28 mouse cellular contexts compared by ENCODE assay signal in the genomic region with DNA sequence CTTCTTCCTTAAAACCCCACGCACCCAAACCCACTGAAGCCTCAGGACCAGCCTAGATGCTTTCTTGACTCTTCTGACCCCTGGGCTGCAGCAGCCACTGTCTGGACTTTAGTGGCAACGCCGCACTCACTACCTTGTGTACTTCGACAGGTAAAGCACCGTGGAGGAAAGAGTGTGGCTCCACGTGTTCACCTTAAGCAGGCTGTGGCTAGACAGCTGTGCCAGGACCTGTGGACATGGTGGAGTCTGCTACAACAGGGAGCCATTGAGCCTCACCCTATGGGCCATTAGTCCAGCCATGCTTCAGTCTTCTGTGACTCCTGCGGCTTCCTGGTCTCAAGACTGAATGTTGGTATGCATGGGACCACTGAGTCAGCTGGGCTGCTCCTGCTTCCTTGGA. TPM values are rescaled to one million over a fixed set of nuclear protein-coding genes. Genes with fewer than 3 reads are reported as not detected.
DNase-seq lines count a peak whose midpoint lies in the region; ATAC-seq and TF ChIP-seq lines count a peak whose summit lies in the region.
"Had no signal": no experiment of that assay in that cellular context is flagged by ENCODE, and none has a peak within 500 bp of the region (broad histone marks: within the 10 kb centered on the region; RNA-seq: fewer than 3 reads in every experiment).

No protein-coding gene starts in this region.

- H3K27ac ChIP-seq in stomach, embryonic 15.5 days = no peak overlapping the region
- H3K27ac ChIP-seq in stomach, postnatal 0 days (replicated peaks) = no peak overlapping the region
- H3K27ac ChIP-seq: embryonic facial prominence, embryonic 12.5 days; embryonic facial prominence, embryonic 15.5 days; forebrain, embryonic 12.5 days; forebrain, embryonic 15.5 days; heart, adult 2 months; heart, embryonic 10.5 days; heart, embryonic 13.5 days; hindbrain, embryonic 12.5 days; hindbrain, embryonic 15.5 days had no signal

- DNase-seq in heart, adult 11 months = peak; percentile 85
- DNase-seq in heart, postnatal 4 days = no peak
- no peak for DNase-seq in stomach, postnatal 0 days (ENCODE audit: low spot score)
- peak; percentile 4 for DNase-seq in testis, postnatal 14 days (ENCODE audit: low spot score)
- DNase-seq in right cerebral cortex, adult 2 months (ENCODE audit: low spot score in 2 of 2) = no peak
- DNase-seq: adrenal gland, adult 2 months; adrenal gland, postnatal 14 days; cerebellum, adult 11 months; cerebellum, adult 2 months; cerebellum, adult 9-11 months; cerebellum, postnatal 25 days; gastrocnemius, postnatal 10 days; heart, postnatal 14 days had no signal

- no peak for TF ChIP-seq EP300 in stomach, postnatal 0 days (optimal IDR thresholded peaks at IDR 0.05)

- TF ChIP-seq CTCF in stomach, postnatal 0 days (IDR thresholded peaks at IDR 0.05; ENCODE audit: low read depth) = no peak

- H3K36me3 ChIP-seq in stomach, embryonic 15.5 days = no peaks in the 10 kb centered on the region
- H3K36me3 ChIP-seq in stomach, postnatal 0 days (ENCODE audit: control insufficient read depth, insufficient read depth, low read length) = no peaks in the 10 kb centered on the region
- H3K36me3 ChIP-seq: embryonic facial prominence, embryonic 12.5 days; embryonic facial prominence, embryonic 15.5 days; forebrain, embryonic 12.5 days; forebrain, embryonic 15.5 days; hindbrain, embryonic 12.5 days; hindbrain, embryonic 15.5 days had no signal

- no peak for ATAC-seq in stomach, embryonic 15.5 days (ENCODE audit: insufficient read depth, low FRiP score, low read depth)
- ATAC-seq in stomach, postnatal 0 days (ENCODE audit: low FRiP score, low TSS enrichment) = no peak
- ATAC-seq: CD4-positive, CD25-positive, alpha-beta regulatory T cell, adult 4 months; forebrain, embryonic 15.5 days had no signal

- no peaks in the 10 kb centered on the region for H3K4me1 ChIP-seq in stomach, embryonic 15.5 days
- H3K4me1 ChIP-seq in stomach, postnatal 0 days (replicated peaks; ENCODE audit: control insufficient read depth, insufficient read depth) = no peaks in the 10 kb centered on the region
- H3K4me1 ChIP-seq: embryonic facial prominence, embryonic 12.5 days had no signal

- 89% methylated on average over 7 of the region's 7 CpGs for WGBS in stomach, embryonic 15.5 days
- WGBS in stomach, postnatal 0 days = 80% methylated on average over 7 of the region's 7 CpGs

- H3K9ac ChIP-seq in stomach, embryonic 15.5 days = peak overlapping the region; percentile 2; the same call in 1 of the 2 replicates
- H3K9ac ChIP-seq in stomach, postnatal 0 days (ENCODE audit: low read length) = no peak overlapping the region
- H3K9ac ChIP-seq: embryonic facial prominence, embryonic 12.5 days; embryonic facial prominence, embryonic 15.5 days; forebrain, embryonic 12.5 days; forebrain, embryonic 15.5 days; heart, embryonic 13.5 days; hindbrain, embryonic 12.5 days; hindbrain, embryonic 15.5 days had no signal

- H3K4me2 ChIP-seq in stomach, embryonic 15.5 days = no peak overlapping the region
- H3K4me2 ChIP-seq in stomach, postnatal 0 days (replicated peaks; ENCODE audit: low read depth) = no peak overlapping the region
- H3K4me2 ChIP-seq: embryonic facial prominence, embryonic 12.5 days; embryonic facial prominence, embryonic 15.5 days; forebrain, embryonic 12.5 days; forebrain, embryonic 15.5 days; heart, embryonic 13.5 days; hindbrain, embryonic 12.5 days; hindbrain, embryonic 15.5 days had no signal

- peaks cover 18% of the 10 kb centered on the region for H3K27me3 ChIP-seq in stomach, embryonic 15.5 days (replicated peaks)
- H3K27me3 ChIP-seq in stomach, postnatal 0 days (ENCODE audit: control insufficient read depth, insufficient read depth, low read length) = no peaks in the 10 kb centered on the region; the same call in 1 of the 2 replicates
- H3K27me3 ChIP-seq: forebrain, embryonic 15.5 days; hindbrain, embryonic 15.5 days had no signal

- no peak overlapping the region for H3K4me3 ChIP-seq in stomach, embryonic 15.5 days (replicated peaks)
- H3K4me3 ChIP-seq in stomach, postnatal 0 days (ENCODE audit: low read depth, low read length) = no peak overlapping the region
- H3K4me3 ChIP-seq: embryonic facial prominence, embryonic 12.5 days; embryonic facial prominence, embryonic 15.5 days; forebrain, embryonic 12.5 days; forebrain, embryonic 15.5 days; heart, adult 2 months; heart, embryonic 10.5 days; heart, embryonic 13.5 days; hindbrain, embryonic 12.5 days; hindbrain, embryonic 15.5 days had no signal

- H3K9me3 ChIP-seq in stomach, embryonic 15.5 days = no peaks in the 10 kb centered on the region
- H3K9me3 ChIP-seq in stomach, postnatal 0 days (ENCODE audit: control insufficient read depth, low read length) = no peaks in the 10 kb centered on the region
- H3K9me3 ChIP-seq: embryonic facial prominence, embryonic 12.5 days; embryonic facial prominence, embryonic 15.5 days; forebrain, embryonic 12.5 days; forebrain, embryonic 15.5 days; heart, embryonic 10.5 days; heart, embryonic 13.5 days; hindbrain, embryonic 12.5 days; hindbrain, embryonic 15.5 days had no signal

RNA-seq across cellular contexts. Expression of a gene that starts 4.9 kb away (rescaled TPM):
- total RNA-seq in heart, postnatal 4 days (2021) = 1 to 10 TPM; 2.1 to 2.3 TPM
- polyA plus RNA-seq in stomach, embryonic 15.5 days (2015; fragmentation: Nextera tagmentation; extraction: Ambion mirVana) = 0.55 and 0.64 TPM in 2 replicates
- 0.16 and 0.79 TPM in 2 replicates for polyA plus RNA-seq in stomach, postnatal 0 days (2015; fragmentation: Nextera tagmentation; extraction: Ambion mirVana)
- total RNA-seq: gastrocnemius, adult 18-20 months; hematopoietic stem cell, adult 5-6 weeks; MEL had no signal
- polyA plus RNA-seq: C2C12; CD4-positive, CD25-positive, alpha-beta regulatory T cell, adult 4 months had no signal

RNA-seq across cellular contexts. Expression of a gene that starts 20.3 kb away (rescaled TPM):
- 10 to 100 TPM; 45.1 to 47.6 TPM for total RNA-seq in heart, postnatal 4 days (2021)
- 57.1 and 60.0 TPM in 2 replicates for polyA plus RNA-seq in stomach, embryonic 15.5 days (2015; fragmentation: Nextera tagmentation; extraction: Ambion mirVana)
- 55.9 and 57.8 TPM in 2 replicates for polyA plus RNA-seq in stomach, postnatal 0 days (2015; fragmentation: Nextera tagmentation; extraction: Ambion mirVana)

RNA-seq across cellular contexts. Expression of a gene that starts 34.2 kb away (rescaled TPM):
- total RNA-seq in heart, postnatal 4 days (2021) = 10 to 100 TPM; 10.0 to 10.2 TPM
- 17.9 and 19.7 TPM in 2 replicates for polyA plus RNA-seq in stomach, embryonic 15.5 days (2015; fragmentation: Nextera tagmentation; extraction: Ambion mirVana)
- polyA plus RNA-seq in stomach, postnatal 0 days (2015; fragmentation: Nextera tagmentation; extraction: Ambion mirVana) = 14.3 and 16.3 TPM in 2 replicates

Comparison
In these comparisons a context has a peak if more than half of its experiments do, and no peak if none do; other contexts are left out.
1. DNase-seq: peak in heart, adult 11 months (single experiment) and testis, postnatal 14 days (single experiment); none in heart, postnatal 4 days (single experiment), stomach, postnatal 0 days (single experiment) and right cerebral cortex, adult 2 months (0 of 2).